Mouse (Mus musculus): ENCODE measurements around the gene Esrrg.

DNA sequence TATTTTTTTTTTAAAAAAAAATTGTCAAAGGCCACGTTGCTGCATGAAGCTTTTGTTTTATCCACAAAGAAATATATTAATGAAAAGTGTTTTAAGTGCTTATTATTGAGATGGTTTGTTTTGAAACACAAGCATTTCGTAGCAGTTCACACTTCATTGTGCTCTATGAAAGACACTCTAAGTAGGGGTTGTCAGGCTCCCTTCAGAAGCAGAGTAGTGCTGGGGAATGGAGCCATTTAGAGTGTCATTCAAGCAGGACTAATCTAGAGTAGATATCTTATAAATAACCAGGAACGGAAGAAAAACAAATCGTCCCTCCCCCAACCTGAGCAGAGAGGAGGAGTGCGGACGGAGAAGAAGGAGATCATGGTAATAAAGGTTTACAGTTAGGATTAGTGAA, 357.3 kb downstream of the Esrrg start:
- TF ChIP-seq CTCF (IDR thresholded peaks at IDR 0.05; ENCODE audit: extremely low read depth, insufficient read depth, insufficient read length, insufficient replicate concordance) (no peak), POLR2A (IDR thresholded peaks at IDR 0.05; ENCODE audit: low read depth, low read length) (no peak)
